Mouse (Mus musculus) intestine, postnatal 0 days (tissue): ENCODE data around the gene Dnph1. TPM values are rescaled to one million over a fixed set of nuclear protein-coding genes. Genes with fewer than 3 reads are reported as not detected.

Experiments
- ATAC-seq: fragments of 200-750 bp; cut with Nextera tagmentation; 2 replicates; pipeline ENCODE4 v1.8.0; 2017; ENCODE audit warnings: mild to moderate bottlenecking, moderate TSS enrichment, moderate library complexity
- H3K27ac ChIP-seq: fragments of 300-500 bp; sonication (generic); 2 replicates; pipeline ENCODE4 v1.5.1; 2014; ENCODE audit warnings: mild to moderate bottlenecking, low read depth, low read length, moderate library complexity
- H3K27me3 ChIP-seq: fragments of 300-500 bp; sonication (generic); replicated peaks from 2 replicates; pipeline ENCODE4 v1.6.1; 2014; ENCODE audit warnings: low read length, mixed read lengths; ENCODE audit not compliant: control insufficient read depth, insufficient read depth
- H3K36me3 ChIP-seq: fragments of 300-500 bp; sonication (generic); 2 replicates; pipeline ENCODE4 v1.6.1; 2014; ENCODE audit warnings: mild to moderate bottlenecking, moderate library complexity; ENCODE audit not compliant: control insufficient read depth, insufficient read depth
- H3K4me1 ChIP-seq: fragments of 300-500 bp; sonication (generic); replicated peaks from 2 replicates; pipeline ENCODE4 v1.6.1; 2014; ENCODE audit warnings: antibody characterized with exemption, low read length, mixed read lengths; ENCODE audit not compliant: control insufficient read depth, insufficient read depth
- H3K4me2 ChIP-seq: fragments of 300-500 bp; sonication (generic); replicated peaks from 2 replicates; pipeline ENCODE4 v1.6.1; 2014; ENCODE audit warnings: low read depth, mild to moderate bottlenecking, moderate library complexity
- H3K4me3 ChIP-seq: fragments of 300-500 bp; sonication (generic); 2 replicates; pipeline ENCODE4 v1.5.1; 2014; ENCODE audit warnings: low read depth, low read length
- H3K9ac ChIP-seq: fragments of 300-500 bp; sonication (generic); 2 replicates; pipeline ENCODE4 v1.6.1; 2014; ENCODE audit warnings: mild to moderate bottlenecking, low read depth, low read length
- H3K9me3 ChIP-seq: fragments of 300-500 bp; sonication (generic); 2 replicates; pipeline ENCODE4 v1.6.1; 2016; ENCODE audit warnings: mixed run types; ENCODE audit not compliant: control insufficient read depth
- CTCF ChIP-seq: sonication (generic); IDR thresholded peaks from 2 replicates; pipeline ENCODE4 v1.5.1; 2016; ENCODE audit warnings: low read depth, mild to moderate bottlenecking, control low read depth, antibody characterized with exemption, moderate library complexity
- WGBS: fragments of 180-500 bp; shearing (Covaris S2); extraction: QIAGEN DNeasy Blood & Tissue Kit; methylation state at CpG from one replicate; pipeline ENCODE4 v1.1.7; 2014; 5-methylcytosine and 5-hydroxymethylcytosine counted together
- polyA plus RNA-seq: library from polyadenylated mRNA; unstranded; fragments of >200 nt; fragmentation: Nextera tagmentation; extraction: Ambion mirVana; gene quantifications from 2 replicates; pipeline ENCODE4 v1.2.1, GENCODE M21; 2015

Dnph1 gene
- 10.9 and 11.1 TPM in 2 replicates for polyA plus RNA-seq

- peak within 1 kb of the TSS; percentile 84 for H3K4me2 ChIP-seq
- under 1% methylated on average over 44 of the region's 44 CpGs for WGBS
- TF ChIP-seq CTCF = no peak
- peak; percentile 91 for ATAC-seq
- 0 out of 2 replicates have a peak, but pooled peaks cover 4% of the 10 kb centered on the region for H3K27me3 ChIP-seq
- no peaks in the 10 kb centered on the region; the same call in 1 of the 2 replicates for H3K4me1 ChIP-seq
- peaks cover 4% of the 10 kb centered on the region; the same call in 1 of the 2 replicates for H3K36me3 ChIP-seq
- H3K4me3 ChIP-seq = peak within 1 kb of the TSS; percentile 42
- peak within 1 kb of the TSS; percentile 34 for H3K9ac ChIP-seq
- no peak within 1 kb of the TSS for H3K27ac ChIP-seq
- H3K9me3 ChIP-seq = no peaks in the 10 kb centered on the region
Measured at GRCm38 (mm10) chr17:46496623-46497434, at the start of gene Dnph1. Gene Dnph1, plus strand, starts transcription at chr17:46496711.

- Histone ChIP-seq H3K4me1 (0 out of 2 replicates have a peak, but pooled peaks cover 5% of the 10 kb centered on the region), H3K4me3 (no peak overlapping the region), H3K27ac (no peak overlapping the region), H3K36me3 (no peaks in the 10 kb centered on the region), H3K9me3 (no peaks in the 10 kb centered on the region), H3K27me3 (peaks cover 49% of the 10 kb centered on the region), H3K9ac (no peak overlapping the region), H3K4me2 (no peak overlapping the region)
- 0 out of 2 replicates have a peak, but pooled peaks have one; percentile 11 for ATAC-seq
- no peak for TF ChIP-seq CTCF
- WGBS = 27% methylated on average over 5 of the region's 5 CpGs
Measured at GRCm38 (mm10) chr17:46452683-46453082, 43.8 kb upstream of the Dnph1 start.

GRCm38 (mm10) chr17:46453302-46453948 is 43.1 kb upstream of the Dnph1 start:
- TF ChIP-seq CTCF = no peak
- H3K27ac ChIP-seq = no peak overlapping the region
- WGBS = 16% methylated on average over 13 of the region's 13 CpGs
- peaks cover 49% of the 10 kb centered on the region for H3K27me3 ChIP-seq
- no peak overlapping the region for H3K4me3 ChIP-seq
- no peaks in the 10 kb centered on the region for H3K9me3 ChIP-seq
- H3K36me3 ChIP-seq = no peaks in the 10 kb centered on the region
- ATAC-seq = no peak
- no peak overlapping the region for H3K4me2 ChIP-seq
- H3K9ac ChIP-seq = no peak overlapping the region
- 0 out of 2 replicates have a peak, but pooled peaks cover 5% of the 10 kb centered on the region for H3K4me1 ChIP-seq

- H3K27me3 ChIP-seq = peaks cover 52% of the 10 kb centered on the region
- WGBS = 4% methylated on average over 25 of the region's 26 CpGs
- H3K9me3 ChIP-seq = no peaks in the 10 kb centered on the region
- peak overlapping the region; percentile 68 for H3K4me2 ChIP-seq
- 0 out of 2 replicates have a peak, but pooled peaks cover 5% of the 10 kb centered on the region for H3K4me1 ChIP-seq
- TF ChIP-seq CTCF = peak; percentile 40
- H3K9ac ChIP-seq = no peak overlapping the region
- H3K36me3 ChIP-seq = no peaks in the 10 kb centered on the region
- H3K4me3 ChIP-seq = peak overlapping the region; percentile 39
- H3K27ac ChIP-seq = no peak overlapping the region
- no peak for ATAC-seq
Measured at GRCm38 (mm10) chr17:46453970-46454411, 42.5 kb upstream of the Dnph1 start.

- Histone ChIP-seq H3K27me3 (peaks cover 55% of the 10 kb centered on the region), H3K4me3 (peak overlapping the region; percentile 39), H3K4me2 (peak overlapping the region; percentile 68), H3K27ac (no peak overlapping the region), H3K9me3 (no peaks in the 10 kb centered on the region), H3K36me3 (no peaks in the 10 kb centered on the region), H3K9ac (no peak overlapping the region), H3K4me1 (0 out of 2 replicates have a peak, but pooled peaks cover 5% of the 10 kb centered on the region)
- WGBS = 3% methylated on average over 9 of the region's 9 CpGs
- ATAC-seq = no peak
- no peak for TF ChIP-seq CTCF
Measured at GRCm38 (mm10) chr17:46454539-46454938, 42.0 kb upstream of the Dnph1 start.

GRCm38 (mm10) chr17:46455110-46455691 is 41.3 kb upstream of the Dnph1 start:
- no peak for TF ChIP-seq CTCF
- no peaks in the 10 kb centered on the region for H3K9me3 ChIP-seq
- H3K27ac ChIP-seq = no peak overlapping the region
- no peaks in the 10 kb centered on the region for H3K36me3 ChIP-seq
- peaks cover 61% of the 10 kb centered on the region for H3K27me3 ChIP-seq
- peak overlapping the region; percentile 39 for H3K4me3 ChIP-seq
- WGBS = 2% methylated on average over 33 of the region's 33 CpGs
- peak overlapping the region; percentile 68 for H3K4me2 ChIP-seq
- H3K9ac ChIP-seq = no peak overlapping the region
- 0 out of 2 replicates have a peak, but pooled peaks cover 5% of the 10 kb centered on the region for H3K4me1 ChIP-seq
- no peak for ATAC-seq
